Mouse (Mus musculus) left cerebral cortex, adult 9 months (tissue): ENCODE data around the gene Cfap57.
"Not testable (repeated sequence)": the region's sequence is repeated elsewhere in the genome, so short reads cannot be mapped to it uniquely, and the experiment has no call there.

Experiments used
- DNase-seq, 2 experiments: peaks; one replicate each; pipeline ENCODE4 v3.0.0; 2022; ENCODE audit warnings: low spot score in 2 of 2

Cfap57 gene

GRCm38 (mm10) chr4:118564062-118564925 is 56.3 kb downstream of the Cfap57 start:
- DNase-seq, result no peak

GRCm38 (mm10) chr4:118553039-118553649 is 67.4 kb downstream of the Cfap57 start:
- DNase-seq, result peak in 1 of 2 experiments; percentile 21

- DNase-seq, result not testable (repeated sequence)
These were observed 72.5 kb downstream of the Cfap57 start for GRCm38 (mm10) chr4:118548130-118548480.

GRCm38 (mm10) chr4:118547424-118548129 is 73.0 kb downstream of the Cfap57 start:
- DNase-seq, result peak; percentile 56 to 65

- DNase-seq, result no peak
These were observed 76.0 kb downstream of the Cfap57 start for GRCm38 (mm10) chr4:118544441-118545127.

- DNase-seq, result peak in 1 of 2 experiments; percentile 32
These were observed 76.9 kb downstream of the Cfap57 start, which contains the start of gene Tmem125 for GRCm38 (mm10) chr4:118543592-118544260. Gene Tmem125, minus strand, starts transcription at chr4:118544044.

GRCm38 (mm10) chr4:118543158-118543530 is 77.4 kb downstream of the Cfap57 start:
- peak in 1 of 2 experiments; percentile 67 for DNase-seq

GRCm38 (mm10) chr4:118542510-118543157 is 77.9 kb downstream of the Cfap57 start:
- peak in 1 of 2 experiments; percentile 32 for DNase-seq

GRCm38 (mm10) chr4:118539904-118540303 is 80.7 kb downstream of the Cfap57 start:
- DNase-seq, result no peak

- DNase-seq, result no peak
These were observed 82.8 kb downstream of the Cfap57 start for GRCm38 (mm10) chr4:118537801-118538200.

- DNase-seq, result no peak
These were observed 85.0 kb downstream of the Cfap57 start for GRCm38 (mm10) chr4:118535610-118536009.

GRCm38 (mm10) chr4:118533605-118534004 is 87.0 kb downstream of the Cfap57 start:
- DNase-seq, result no peak

- DNase-seq, result no peak
These were observed 87.4 kb downstream of the Cfap57 start for GRCm38 (mm10) chr4:118533156-118533555.

- no peak for DNase-seq
These were observed 87.9 kb downstream of the Cfap57 start for GRCm38 (mm10) chr4:118532663-118533062.

GRCm38 (mm10) chr4:118527720-118528119 is 92.9 kb downstream of the Cfap57 start:
- DNase-seq, result no peak

- DNase-seq, result no peak
These were observed 93.3 kb downstream of the Cfap57 start for GRCm38 (mm10) chr4:118527335-118527681.

- DNase-seq, result no peak
These were observed 93.9 kb downstream of the Cfap57 start, which contains the start of gene 2610528J11Rik for GRCm38 (mm10) chr4:118526408-118527334. Gene 2610528J11Rik, plus strand, starts transcription at chr4:118526999.

GRCm38 (mm10) chr4:118525779-118526178 is 94.8 kb downstream of the Cfap57 start:
- no peak for DNase-seq

- no peak for DNase-seq
These were observed 96.6 kb downstream of the Cfap57 start for GRCm38 (mm10) chr4:118523976-118524375.

GRCm38 (mm10) chr4:118522248-118522647 is 98.3 kb downstream of the Cfap57 start:
- no peak for DNase-seq
